Mouse (Mus musculus): ENCODE measurements around the gene Ttll3.

- no peak for TF ChIP-seq CTCF (IDR thresholded peaks at IDR 0.05; ENCODE audit: borderline replicate concordance, insufficient read depth, low read depth, low read length)
- no peak for TF ChIP-seq POLR2A (IDR thresholded peaks at IDR 0.05; ENCODE audit: borderline replicate concordance, insufficient read depth, low read length)
Measured at GRCm38 (mm10) chr6:113406683-113407082, 17.6 kb downstream of the Ttll3 start.
